In genomic region chr4:56275836-56276235, GRCm38 (mm10) we compare ENCODE assay signal across 23 mouse cellular contexts.
"Had no signal": no experiment of that assay in that cellular context is flagged by ENCODE, and none has a peak within 500 bp of the region (broad histone marks: within the 10 kb centered on the region; RNA-seq: fewer than 3 reads in every experiment).

No protein-coding gene starts in this region.

- H3K4me3 ChIP-seq: limb, embryonic 10.5 days; limb, embryonic 13.5 days; liver, embryonic 12.5 days; liver, embryonic 15.5 days; lung, embryonic 15.5 days; megakaryocyte, embryonic 14.5 days; midbrain, embryonic 10.5 days; midbrain, embryonic 13.5 days; neural tube, embryonic 12.5 days; neural tube, embryonic 15.5 days had no signal

- H3K9ac ChIP-seq: limb, embryonic 13.5 days; liver, embryonic 12.5 days; liver, embryonic 15.5 days; lung, embryonic 15.5 days; midbrain, embryonic 13.5 days; neural tube, embryonic 12.5 days; neural tube, embryonic 15.5 days had no signal

- H3K9me3 ChIP-seq: limb, embryonic 10.5 days; limb, embryonic 13.5 days; liver, embryonic 12.5 days; liver, embryonic 15.5 days; lung, embryonic 15.5 days; megakaryocyte, embryonic 14.5 days; midbrain, embryonic 10.5 days; midbrain, embryonic 13.5 days; neural tube, embryonic 12.5 days; neural tube, embryonic 15.5 days had no signal

- H3K4me2 ChIP-seq: limb, embryonic 13.5 days; liver, embryonic 12.5 days; liver, embryonic 15.5 days; lung, embryonic 15.5 days; midbrain, embryonic 13.5 days; neural tube, embryonic 12.5 days; neural tube, embryonic 15.5 days had no signal

- H3K27me3 ChIP-seq: limb, embryonic 13.5 days; liver, embryonic 12.5 days; liver, embryonic 15.5 days; lung, embryonic 15.5 days; megakaryocyte, embryonic 14.5 days; midbrain, embryonic 13.5 days; neural tube, embryonic 12.5 days; neural tube, embryonic 15.5 days had no signal

- H3K27ac ChIP-seq: kidney, postnatal 0 days; limb, embryonic 10.5 days; limb, embryonic 13.5 days; liver, embryonic 12.5 days; liver, embryonic 15.5 days; lung, embryonic 15.5 days; midbrain, embryonic 10.5 days; midbrain, embryonic 13.5 days; neural tube, embryonic 12.5 days; neural tube, embryonic 15.5 days; stomach, postnatal 0 days had no signal

- H3K36me3 ChIP-seq: limb, embryonic 10.5 days; limb, embryonic 13.5 days; liver, embryonic 12.5 days; liver, embryonic 15.5 days; lung, embryonic 15.5 days; midbrain, embryonic 10.5 days; midbrain, embryonic 13.5 days; neural tube, embryonic 12.5 days; neural tube, embryonic 15.5 days had no signal

- ATAC-seq: intestine, postnatal 0 days; liver, embryonic 12.5 days; midbrain, embryonic 13.5 days had no signal

- H3K4me1 ChIP-seq: limb, embryonic 10.5 days; liver, embryonic 12.5 days; liver, embryonic 15.5 days; lung, embryonic 15.5 days; megakaryocyte, embryonic 14.5 days; midbrain, embryonic 10.5 days; midbrain, embryonic 13.5 days; neural tube, embryonic 12.5 days; neural tube, embryonic 15.5 days had no signal

- DNase-seq: kidney, adult 2 months; kidney, postnatal 25 days; liver; lung, adult 18-20 months; lung, postnatal 10 days; lung, postnatal 36 days; right cerebral cortex, adult 18-20 months; right cerebral cortex, postnatal 14 days; right cerebral cortex, postnatal 4 days; thymus, postnatal 25 days had no signal
